Mouse (Mus musculus): Measurements from ENCODE around the gene Tmem183a. TPM values are rescaled to one million over a fixed set of nuclear protein-coding genes. Genes with fewer than 3 reads are reported as not detected.

The Tmem183a gene
- 67.3 TPM for polyA plus RNA-seq (2012; fragmentation: generic; extraction: Trizol)

- H3K27me3 ChIP-seq (ENCODE audit: control insufficient read depth, insufficient read depth, insufficient read length), result no peaks in the 10 kb centered on the region
- peak within 1 kb of the TSS; percentile 18 for H3ac ChIP-seq (ENCODE audit: control insufficient read depth, insufficient read length)
- H3K4me3 ChIP-seq, result peak within 1 kb of the TSS; percentile 86
- peak in 1 of 3 experiments; percentile 16 for TF ChIP-seq MYOG (IDR thresholded peaks at IDR 0.05; ENCODE audit: control insufficient read depth in 1 of 3, insufficient read depth in 1 of 3, insufficient read length in 2 of 3, low read depth in 2 of 3)
- peak; percentile 8 for TF ChIP-seq REST (IDR thresholded peaks at IDR 0.05; ENCODE audit: insufficient read depth, insufficient read length)
- TF ChIP-seq POLR2A (IDR thresholded peaks at IDR 0.05; ENCODE audit: insufficient read length, low read depth), result peak; percentile 96
- no peak for TF ChIP-seq USF1 (IDR thresholded peaks at IDR 0.05; ENCODE audit: low read depth)
- TF ChIP-seq POLR2AphosphoS2 (IDR thresholded peaks at IDR 0.05; ENCODE audit: insufficient read length, low read depth), result peak; percentile 99
- TF ChIP-seq E2F4 (IDR thresholded peaks at IDR 0.05; ENCODE audit: insufficient read depth), result no peak
- TF ChIP-seq TCF12 (IDR thresholded peaks at IDR 0.05; ENCODE audit: insufficient read depth, poor library complexity, severe bottlenecking), result no peak
- peaks cover 16% of the 10 kb centered on the region for H3K36me3 ChIP-seq (ENCODE audit: control insufficient read depth, insufficient read depth)
- peaks cover 43% of the 10 kb centered on the region for H3K79me2 ChIP-seq (ENCODE audit: control insufficient read depth, insufficient read depth)
- H3K4me2 ChIP-seq (ENCODE audit: low read depth), result peak within 1 kb of the TSS; percentile 90
Observed at GRCm38 (mm10) chr1:134361857-134362212, at the start of gene Tmem183a. Tmem183a (minus strand) TSS chr1:134361979.

DNA sequence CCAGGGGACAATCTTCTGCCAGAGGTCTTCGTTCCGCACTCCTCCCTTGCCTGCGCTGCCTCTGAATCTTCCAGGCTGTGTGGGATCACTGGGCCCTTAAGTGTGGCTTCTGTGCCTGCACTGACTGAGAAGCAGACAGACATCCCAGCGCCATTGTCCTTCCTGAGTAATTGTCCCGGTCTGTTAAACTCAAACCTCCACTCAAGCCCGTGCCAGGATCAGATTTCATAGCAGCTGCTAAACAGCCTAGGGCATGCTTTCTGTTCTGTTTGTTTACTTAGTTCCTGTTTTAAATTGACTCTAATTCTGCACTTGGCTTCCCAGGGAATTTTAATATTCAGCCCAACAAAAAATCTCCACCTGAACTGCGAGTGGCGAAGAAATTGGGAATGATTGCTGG lies 46.3 kb upstream of the Tmem183a start:
- Histone ChIP-seq H3K36me3 (ENCODE audit: control insufficient read depth, insufficient read depth) (peaks cover 60% of the 10 kb centered on the region), H3K4me2 (ENCODE audit: low read depth) (peak overlapping the region; percentile 90), H3ac (ENCODE audit: control insufficient read depth, insufficient read length) (no peak overlapping the region), H3K27me3 (ENCODE audit: control insufficient read depth, insufficient read depth, insufficient read length) (no peaks in the 10 kb centered on the region), H3K79me2 (ENCODE audit: control insufficient read depth, insufficient read depth) (peaks cover 31% of the 10 kb centered on the region), H3K4me3 (peak overlapping the region; percentile 96)
- TF ChIP-seq SRF (IDR thresholded peaks at IDR 0.05; ENCODE audit: control insufficient read depth, insufficient read length, low read depth), result no peak
- no peak for TF ChIP-seq TCF3 (IDR thresholded peaks at IDR 0.05; ENCODE audit: insufficient read length, low read depth)
- no peak for TF ChIP-seq CEBPB (IDR thresholded peaks at IDR 0.05; ENCODE audit: insufficient read depth, poor library complexity, severe bottlenecking)
- TF ChIP-seq MAX (IDR thresholded peaks at IDR 0.05; ENCODE audit: low read depth), result no peak
- no peak for TF ChIP-seq E2F4 (IDR thresholded peaks at IDR 0.05; ENCODE audit: insufficient read depth)
- no peak for TF ChIP-seq USF1 (IDR thresholded peaks at IDR 0.05; ENCODE audit: low read depth)
- TF ChIP-seq TCF12 (IDR thresholded peaks at IDR 0.05; ENCODE audit: insufficient read depth, poor library complexity, severe bottlenecking), result no peak
- peak; percentile 47 for TF ChIP-seq POLR2AphosphoS2 (IDR thresholded peaks at IDR 0.05; ENCODE audit: insufficient read length, low read depth)
- peak in 2 of 3 experiments; percentile 23 to 46 for TF ChIP-seq MYOD1 (IDR thresholded peaks at IDR 0.05; ENCODE audit: control insufficient read depth in 1 of 3, insufficient read length in 2 of 3, low read depth in 2 of 3)
- no peak for TF ChIP-seq REST (IDR thresholded peaks at IDR 0.05; ENCODE audit: insufficient read depth, insufficient read length)
- TF ChIP-seq POLR2A (IDR thresholded peaks at IDR 0.05; ENCODE audit: insufficient read length, low read depth), result peak; percentile 36
- peak in 2 of 3 experiments; percentile 31 to 52 for TF ChIP-seq MYOG (IDR thresholded peaks at IDR 0.05; ENCODE audit: control insufficient read depth in 1 of 3, insufficient read depth in 1 of 3, insufficient read length in 2 of 3, low read depth in 2 of 3)

GRCm38 (mm10) chr1:134406414-134406771 lies 44.6 kb upstream of the Tmem183a start:
- Histone ChIP-seq H3K4me3 (peak overlapping the region; percentile 96), H3K36me3 (ENCODE audit: control insufficient read depth, insufficient read depth) (peaks cover 46% of the 10 kb centered on the region), H3K79me2 (ENCODE audit: control insufficient read depth, insufficient read depth) (peaks cover 31% of the 10 kb centered on the region), H3K27me3 (ENCODE audit: control insufficient read depth, insufficient read depth, insufficient read length) (no peaks in the 10 kb centered on the region), H3ac (ENCODE audit: control insufficient read depth, insufficient read length) (peak overlapping the region; percentile 60), H3K4me2 (ENCODE audit: low read depth) (peak overlapping the region; percentile 90)
- TF ChIP-seq REST (IDR thresholded peaks at IDR 0.05; ENCODE audit: insufficient read depth, insufficient read length), result no peak
- peak; percentile 94 for TF ChIP-seq CEBPB (IDR thresholded peaks at IDR 0.05; ENCODE audit: insufficient read depth, poor library complexity, severe bottlenecking)
- TF ChIP-seq MYOD1 (IDR thresholded peaks at IDR 0.05; ENCODE audit: control insufficient read depth in 1 of 3, insufficient read length in 2 of 3, low read depth in 2 of 3), result peak in 1 of 3 experiments; percentile 21
- no peak for TF ChIP-seq E2F4 (IDR thresholded peaks at IDR 0.05; ENCODE audit: insufficient read depth)
- TF ChIP-seq MYOG (IDR thresholded peaks at IDR 0.05; ENCODE audit: control insufficient read depth in 1 of 3, insufficient read depth in 1 of 3, insufficient read length in 2 of 3, low read depth in 2 of 3), result peak in 1 of 3 experiments; percentile 37

DNA sequence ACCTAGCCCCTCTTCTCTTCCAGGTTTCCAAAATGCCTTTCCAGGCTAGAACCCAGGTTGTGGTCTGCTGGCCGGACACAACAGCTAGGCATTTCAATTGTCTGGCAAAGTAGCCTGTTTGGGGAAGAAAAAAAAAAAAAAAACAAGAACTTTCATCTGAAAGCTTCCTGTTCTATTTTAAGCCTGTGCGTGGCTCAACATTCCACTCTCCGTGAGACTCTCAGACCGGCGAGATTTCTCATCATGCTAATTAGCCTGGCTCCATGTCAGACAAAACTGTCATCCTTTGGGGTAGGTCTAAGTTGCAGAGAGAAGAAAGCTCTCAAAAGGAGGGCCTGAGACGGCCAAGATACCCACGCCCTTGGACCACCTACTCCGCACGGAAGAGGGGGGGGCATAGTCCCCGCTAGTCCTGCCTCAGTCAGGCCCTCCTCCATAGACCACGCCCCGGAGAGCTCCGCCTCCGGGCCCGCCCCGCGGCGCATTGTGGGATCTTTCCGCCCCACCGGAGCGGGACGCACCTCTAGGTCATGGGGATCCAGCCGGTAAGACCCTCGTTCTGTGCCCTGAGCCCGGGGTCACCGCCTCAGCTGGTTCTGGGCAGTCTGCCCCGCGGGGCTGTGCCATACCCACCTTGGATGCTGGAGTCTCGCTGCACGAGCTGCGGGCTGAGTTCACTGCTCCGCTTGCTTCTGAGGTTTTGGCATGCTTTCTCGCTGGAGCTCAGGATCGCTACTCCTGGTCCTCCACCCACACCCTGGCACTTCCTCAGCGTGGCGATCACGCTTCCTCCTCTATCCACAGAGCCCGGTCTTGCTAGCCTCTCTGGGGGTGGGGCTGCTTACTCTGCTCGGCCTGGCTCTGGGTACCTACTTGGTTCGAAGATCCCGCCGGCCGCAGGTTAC lies 44.0 kb upstream of the Tmem183a start, which contains the start of gene Cyb5r1:
Gene Cyb5r1, plus strand, starts transcription at position 51 of the 905 bp plus-strand sequence.
- peak within 1 kb of the TSS; percentile 90 for H3K4me2 ChIP-seq (ENCODE audit: low read depth)
- peak; percentile 90 for TF ChIP-seq POLR2AphosphoS2 (IDR thresholded peaks at IDR 0.05; ENCODE audit: insufficient read length, low read depth)
- TF ChIP-seq MYOG (IDR thresholded peaks at IDR 0.05; ENCODE audit: control insufficient read depth in 1 of 3, insufficient read depth in 1 of 3, insufficient read length in 2 of 3, low read depth in 2 of 3), result peak in 1 of 3 experiments; percentile 2
- peak; percentile 95 for TF ChIP-seq POLR2A (IDR thresholded peaks at IDR 0.05; ENCODE audit: insufficient read length, low read depth)
- no peak for TF ChIP-seq SRF (IDR thresholded peaks at IDR 0.05; ENCODE audit: control insufficient read depth, insufficient read length, low read depth)
- no peaks in the 10 kb centered on the region for H3K27me3 ChIP-seq (ENCODE audit: control insufficient read depth, insufficient read depth, insufficient read length)
- H3K4me3 ChIP-seq, result peak within 1 kb of the TSS; percentile 96
- peak within 1 kb of the TSS; percentile 60 for H3ac ChIP-seq (ENCODE audit: control insufficient read depth, insufficient read length)
- peaks cover 31% of the 10 kb centered on the region for H3K79me2 ChIP-seq (ENCODE audit: control insufficient read depth, insufficient read depth)
- peaks cover 40% of the 10 kb centered on the region for H3K36me3 ChIP-seq (ENCODE audit: control insufficient read depth, insufficient read depth)

DNA sequence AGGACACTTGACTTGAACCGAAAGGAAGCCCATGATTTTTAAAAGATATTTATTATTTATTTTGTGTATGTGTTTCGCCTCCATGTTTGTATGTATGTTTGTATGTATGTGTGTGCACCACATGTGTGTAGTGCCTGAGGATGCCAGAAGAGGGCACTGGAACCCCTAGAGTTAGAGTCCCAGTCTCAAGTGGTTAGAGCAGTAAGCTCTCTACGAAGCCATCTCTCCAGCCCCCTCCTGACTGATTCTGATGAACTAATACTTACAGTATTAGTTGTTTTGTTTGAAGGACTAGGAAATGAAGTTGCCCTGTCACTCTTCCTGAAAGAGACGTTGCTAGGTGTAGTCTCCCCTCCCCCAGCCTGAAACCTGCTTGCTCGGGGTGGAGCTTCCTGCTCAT lies 38.0 kb upstream of the Tmem183a start:
- Histone ChIP-seq H3K36me3 (ENCODE audit: control insufficient read depth, insufficient read depth) (no peaks in the 10 kb centered on the region), H3ac (ENCODE audit: control insufficient read depth, insufficient read length) (no peak overlapping the region), H3K79me2 (ENCODE audit: control insufficient read depth, insufficient read depth) (no peaks in the 10 kb centered on the region), H3K27me3 (ENCODE audit: control insufficient read depth, insufficient read depth, insufficient read length) (no peaks in the 10 kb centered on the region), H3K4me2 (ENCODE audit: low read depth) (no peak overlapping the region), H3K4me3 (no peak overlapping the region)
- no peak for TF ChIP-seq MYOD1 (IDR thresholded peaks at IDR 0.05; ENCODE audit: control insufficient read depth in 1 of 3, insufficient read length in 2 of 3, low read depth in 2 of 3)
- no peak for TF ChIP-seq MYOG (IDR thresholded peaks at IDR 0.05; ENCODE audit: control insufficient read depth in 1 of 3, insufficient read depth in 1 of 3, insufficient read length in 2 of 3, low read depth in 2 of 3)
- no peak for TF ChIP-seq TCF12 (IDR thresholded peaks at IDR 0.05; ENCODE audit: insufficient read depth, poor library complexity, severe bottlenecking)
- no peak for TF ChIP-seq POLR2AphosphoS2 (IDR thresholded peaks at IDR 0.05; ENCODE audit: insufficient read length, low read depth)
- TF ChIP-seq POLR2A (IDR thresholded peaks at IDR 0.05; ENCODE audit: insufficient read length, low read depth), result no peak
- no peak for TF ChIP-seq TCF3 (IDR thresholded peaks at IDR 0.05; ENCODE audit: insufficient read length, low read depth)
- TF ChIP-seq MAX (IDR thresholded peaks at IDR 0.05; ENCODE audit: low read depth), result no peak
- no peak for TF ChIP-seq E2F4 (IDR thresholded peaks at IDR 0.05; ENCODE audit: insufficient read depth)
- no peak for TF ChIP-seq REST (IDR thresholded peaks at IDR 0.05; ENCODE audit: insufficient read depth, insufficient read length)
